Mouse (Mus musculus) ES-Bruce4 (cell line): ENCODE data around the gene Capn11.

Experiments used
- CTCF ChIP-seq: IDR thresholded peaks from one replicate; pipeline ENCODE4 v1.8.1; 2011; ENCODE audit warnings: low read depth, low read length
- POLR2A ChIP-seq: IDR thresholded peaks from one replicate; pipeline ENCODE4 v1.8.1; 2011; ENCODE audit warnings: low read length; ENCODE audit not compliant: insufficient read depth

DNA sequence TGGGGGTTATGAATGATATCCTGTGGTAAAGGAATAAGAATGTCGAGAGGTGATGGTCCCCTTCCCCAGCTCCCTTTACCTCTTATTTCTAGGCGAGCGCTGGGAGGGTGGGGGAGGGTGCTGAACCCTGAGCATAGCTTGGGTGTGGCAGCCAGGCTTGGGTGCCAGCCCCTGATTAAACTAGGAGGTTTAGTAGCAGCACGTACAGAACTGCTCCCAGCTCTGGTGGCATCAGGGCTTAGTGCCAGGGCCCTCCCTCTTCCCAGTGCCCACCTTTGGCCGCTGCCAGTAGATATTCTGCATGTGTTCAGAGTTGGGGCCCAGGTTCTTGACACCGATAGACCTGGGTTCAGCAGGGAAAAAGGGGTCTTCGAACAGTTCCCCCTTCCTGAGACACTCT is 5.9 kb downstream of the Capn11 start:
- no peak for TF ChIP-seq CTCF
- no peak for TF ChIP-seq POLR2A
